Mouse (Mus musculus): Measurements from ENCODE around the gene Itgal. TPM values are rescaled to one million over a fixed set of nuclear protein-coding genes. Genes with fewer than 3 reads are reported as not detected.

The Itgal gene
- polyA plus RNA-seq, 1 experiment from 2014 or later, result 2.7 TPM

- H3K36me3 ChIP-seq, result no peaks in the 10 kb centered on the region
- no peaks in the 10 kb centered on the region for H3K9me3 ChIP-seq
- H3K27me3 ChIP-seq (replicated peaks), result no peaks in the 10 kb centered on the region
- ATAC-seq (ENCODE audit: insufficient read depth, low FRiP score, low read depth), result no peak
- no peak overlapping the region for H3K27ac ChIP-seq
- no peak overlapping the region for H3K4me2 ChIP-seq
- no peak overlapping the region for H3K9ac ChIP-seq
- H3K4me3 ChIP-seq (replicated peaks), result no peak overlapping the region
- peaks cover 16% of the 10 kb centered on the region for H3K4me1 ChIP-seq
- 69% methylated on average over 10 of the region's 10 CpGs for WGBS
Observed at GRCm38 (mm10) chr7:127262218-127262961, 33.7 kb upstream of the Itgal start.

- 96% methylated on average over 3 of the region's 3 CpGs for WGBS
- no peaks in the 10 kb centered on the region for H3K27me3 ChIP-seq (replicated peaks)
Observed at GRCm38 (mm10) chr7:127263526-127263925, 32.5 kb upstream of the Itgal start.

GRCm38 (mm10) chr7:127270256-127270655, 25.8 kb upstream of the Itgal start:
- no peak overlapping the region for H3K9ac ChIP-seq
- H3K4me1 ChIP-seq, result peaks cover 15% of the 10 kb centered on the region
- no peak overlapping the region for H3K4me2 ChIP-seq
- no peaks in the 10 kb centered on the region for H3K27me3 ChIP-seq (replicated peaks)
- no peak overlapping the region for H3K4me3 ChIP-seq (replicated peaks)
- WGBS, result 79% methylated on average over 2 of the region's 2 CpGs
- H3K36me3 ChIP-seq, result peaks cover 7% of the 10 kb centered on the region; the same call in 1 of the 2 replicates
- no peaks in the 10 kb centered on the region for H3K9me3 ChIP-seq
- ATAC-seq (ENCODE audit: insufficient read depth, low FRiP score, low read depth), result no peak
- no peak overlapping the region for H3K27ac ChIP-seq

More at GRCm38 (mm10) chr7:127263526-127263925, 32.5 kb upstream of the Itgal start:
- Histone ChIP-seq H3K4me3 (replicated peaks) (no peak overlapping the region), H3K4me2 (no peak overlapping the region), H3K9ac (no peak overlapping the region), H3K36me3 (no peaks in the 10 kb centered on the region), H3K4me1 (peaks cover 16% of the 10 kb centered on the region), H3K27ac (no peak overlapping the region), H3K9me3 (no peaks in the 10 kb centered on the region)
- ATAC-seq (ENCODE audit: insufficient read depth, low FRiP score, low read depth), result no peak

- no peaks in the 10 kb centered on the region for H3K9me3 ChIP-seq
- ATAC-seq (ENCODE audit: insufficient read depth, low FRiP score, low read depth), result no peak
- no peak overlapping the region for H3K4me2 ChIP-seq
- H3K9ac ChIP-seq, result no peak overlapping the region
- 77% methylated on average over 5 of the region's 5 CpGs for WGBS
- H3K4me3 ChIP-seq (replicated peaks), result no peak overlapping the region
- peaks cover 15% of the 10 kb centered on the region for H3K4me1 ChIP-seq
- peaks cover 7% of the 10 kb centered on the region; the same call in 1 of the 2 replicates for H3K36me3 ChIP-seq
- H3K27ac ChIP-seq, result no peak overlapping the region
- no peaks in the 10 kb centered on the region for H3K27me3 ChIP-seq (replicated peaks)
Observed at GRCm38 (mm10) chr7:127270666-127271065, 25.4 kb upstream of the Itgal start.

GRCm38 (mm10) chr7:127271093-127271492, 25.0 kb upstream of the Itgal start:
- no peak for ATAC-seq (ENCODE audit: insufficient read depth, low FRiP score, low read depth)
- no peaks in the 10 kb centered on the region for H3K27me3 ChIP-seq (replicated peaks)
- H3K36me3 ChIP-seq, result peaks cover 7% of the 10 kb centered on the region; the same call in 1 of the 2 replicates
- H3K27ac ChIP-seq, result no peak overlapping the region
- 0 out of 2 replicates have a peak overlapping the region, but pooled peaks have one; percentile 2 for H3K4me2 ChIP-seq
- 95% methylated on average over 4 of the region's 4 CpGs for WGBS
- no peak overlapping the region for H3K9ac ChIP-seq
- H3K4me1 ChIP-seq, result peaks cover 15% of the 10 kb centered on the region
- no peaks in the 10 kb centered on the region for H3K9me3 ChIP-seq
- no peak overlapping the region; the same call in 1 of the 2 replicates for H3K4me3 ChIP-seq (replicated peaks)

- Histone ChIP-seq H3K4me3 (replicated peaks) (peak overlapping the region; percentile 64), H3K9ac (no peak overlapping the region), H3K4me2 (peak overlapping the region; percentile 77), H3K36me3 (peaks cover 7% of the 10 kb centered on the region; the same call in 1 of the 2 replicates), H3K4me1 (peaks cover 15% of the 10 kb centered on the region), H3K27me3 (replicated peaks) (no peaks in the 10 kb centered on the region), H3K27ac (no peak overlapping the region), H3K9me3 (no peaks in the 10 kb centered on the region)
- WGBS, result 94% methylated on average over 15 of the region's 15 CpGs
- ATAC-seq (ENCODE audit: insufficient read depth, low FRiP score, low read depth), result no peak
Observed at GRCm38 (mm10) chr7:127272566-127272965, 23.5 kb upstream of the Itgal start.

- WGBS, result 14% methylated on average over 46 of the region's 50 CpGs
- peak overlapping the region; percentile 77 for H3K4me2 ChIP-seq
- H3K4me3 ChIP-seq (replicated peaks), result peak overlapping the region; percentile 64
- peak; percentile 9; the same call in 1 of the 2 replicates for ATAC-seq (ENCODE audit: insufficient read depth, low FRiP score, low read depth)
- peak overlapping the region; percentile 77 for H3K27ac ChIP-seq
- no peaks in the 10 kb centered on the region for H3K9me3 ChIP-seq
- peaks cover 7% of the 10 kb centered on the region; the same call in 1 of the 2 replicates for H3K36me3 ChIP-seq
- H3K9ac ChIP-seq, result peak overlapping the region; percentile 82
- H3K4me1 ChIP-seq, result peaks cover 15% of the 10 kb centered on the region
- no peaks in the 10 kb centered on the region for H3K27me3 ChIP-seq (replicated peaks)
Observed at GRCm38 (mm10) chr7:127273118-127273923, 22.7 kb upstream of the Itgal start.

- H3K4me3 ChIP-seq (replicated peaks), result peak within 1 kb of the TSS; percentile 64
- no peaks in the 10 kb centered on the region for H3K9me3 ChIP-seq
- peaks cover 15% of the 10 kb centered on the region for H3K4me1 ChIP-seq
- H3K36me3 ChIP-seq, result peaks cover 4% of the 10 kb centered on the region; the same call in 1 of the 2 replicates
- H3K27me3 ChIP-seq (replicated peaks), result no peaks in the 10 kb centered on the region
- peak within 1 kb of the TSS; percentile 82 for H3K9ac ChIP-seq
- peak within 1 kb of the TSS; percentile 77 for H3K27ac ChIP-seq
- H3K4me2 ChIP-seq, result peak within 1 kb of the TSS; percentile 77
- WGBS, result 3% methylated on average over 39 of the region's 39 CpGs
- peak; percentile 83 for ATAC-seq (ENCODE audit: insufficient read depth, low FRiP score, low read depth)
Observed at GRCm38 (mm10) chr7:127273925-127274789, 21.9 kb upstream of the Itgal start, which contains the start of gene Sephs2. TSS of gene Sephs2 (minus strand) at chr7:127274055.

- ATAC-seq (ENCODE audit: insufficient read depth, low FRiP score, low read depth), result peak; percentile 51
- H3K9me3 ChIP-seq, result no peaks in the 10 kb centered on the region
- no peak overlapping the region for H3K4me2 ChIP-seq
- no peaks in the 10 kb centered on the region; the same call in 1 of the 2 replicates for H3K36me3 ChIP-seq
- 58% methylated on average over 5 of the region's 5 CpGs for WGBS
- H3K27ac ChIP-seq, result peak overlapping the region; percentile 80
- H3K4me1 ChIP-seq, result peaks cover 15% of the 10 kb centered on the region
- no peak overlapping the region for H3K9ac ChIP-seq
- H3K27me3 ChIP-seq (replicated peaks), result no peaks in the 10 kb centered on the region
- H3K4me3 ChIP-seq (replicated peaks), result no peak overlapping the region
Observed at GRCm38 (mm10) chr7:127276519-127276961, 19.5 kb upstream of the Itgal start.

GRCm38 (mm10) chr7:127278311-127278710, 17.7 kb upstream of the Itgal start:
- Histone ChIP-seq H3K9ac (no peak overlapping the region), H3K4me1 (0 out of 2 replicates have a peak, but pooled peaks cover 3% of the 10 kb centered on the region), H3K4me2 (no peak overlapping the region), H3K4me3 (replicated peaks) (no peak overlapping the region), H3K36me3 (no peaks in the 10 kb centered on the region), H3K27ac (no peak overlapping the region), H3K27me3 (replicated peaks) (no peaks in the 10 kb centered on the region), H3K9me3 (no peaks in the 10 kb centered on the region)
- ATAC-seq (ENCODE audit: insufficient read depth, low FRiP score, low read depth), result no peak
- 24% methylated on average over 8 of the region's 8 CpGs for WGBS

- no peak overlapping the region for H3K4me2 ChIP-seq
- H3K36me3 ChIP-seq, result no peaks in the 10 kb centered on the region
- no peak overlapping the region for H3K4me3 ChIP-seq (replicated peaks)
- no peaks in the 10 kb centered on the region for H3K9me3 ChIP-seq
- ATAC-seq (ENCODE audit: insufficient read depth, low FRiP score, low read depth), result no peak
- H3K27ac ChIP-seq, result no peak overlapping the region
- H3K9ac ChIP-seq, result no peak overlapping the region
- WGBS, result 48% methylated on average over 3 of the region's 3 CpGs
- no peaks in the 10 kb centered on the region for H3K4me1 ChIP-seq
- no peaks in the 10 kb centered on the region for H3K27me3 ChIP-seq (replicated peaks)
Observed at GRCm38 (mm10) chr7:127280092-127280491, 16.0 kb upstream of the Itgal start.

All from stomach, embryonic 15.5 days (tissue).